Mouse (Mus musculus) liver, embryonic 14.5 days (tissue): Measurements from ENCODE around the gene Sncb. TPM values are rescaled to one million over a fixed set of nuclear protein-coding genes. Genes with fewer than 3 reads are reported as not detected.

Experiments used
- ATAC-seq: fragments of 200-750 bp; cut with Nextera tagmentation; 2 replicates; pipeline ENCODE4 v1.8.0; 2017; ENCODE audit warnings: moderate number of reproducible peaks, mild to moderate bottlenecking, moderate library complexity; ENCODE audit not compliant: insufficient read depth
- DNase-seq, 3 experiments: peaks; one replicate each; pipeline ENCODE4 v3.0.0-alpha.2; 2012 to 2013; ENCODE audit warnings: low read depth in 3 of 3, low spot score in 3 of 3
- H3K27ac ChIP-seq: fragments of 300-500 bp; sonication (generic); 2 replicates; pipeline ENCODE4 v1.5.1; 2014; ENCODE audit warnings: moderate library complexity, mild to moderate bottlenecking, control low read depth, inconsistent platforms
- H3K27me3 ChIP-seq: fragments of 300-500 bp; sonication (generic); 2 replicates; pipeline ENCODE4 v1.6.1; 2014; ENCODE audit warnings: mild to moderate bottlenecking, low read length, moderate library complexity; ENCODE audit not compliant: control insufficient read depth, insufficient read depth
- H3K36me3 ChIP-seq: fragments of 300-500 bp; sonication (generic); replicated peaks from 2 replicates; pipeline ENCODE4 v1.6.1; 2014; ENCODE audit warnings: low read depth; ENCODE audit not compliant: control insufficient read depth, insufficient read depth
- H3K4me1 ChIP-seq, 2 experiments: fragments of 200-500 bp in 1 of 2; fragments of 300-500 bp in 1 of 2; sonication (generic) in 1 of 2; replicated peaks; 2 replicates each; pipeline ENCODE4 v1.6.1; 2012 to 2014; ENCODE audit warnings: antibody characterized with exemption in 1 of 2, inconsistent platforms in 1 of 2, low read length in 1 of 2; ENCODE audit not compliant: control insufficient read depth in 2 of 2, insufficient read depth in 2 of 2
- H3K4me2 ChIP-seq: fragments of 300-500 bp; sonication (generic); 2 replicates; pipeline ENCODE4 v1.6.1; 2014; ENCODE audit warnings: low read depth, mild to moderate bottlenecking, control low read depth, moderate library complexity
- H3K4me3 ChIP-seq, 2 experiments: fragments of 200-500 bp in 1 of 2; fragments of 300-500 bp in 1 of 2; sonication (generic) in 1 of 2; 2 replicates each; pipeline ENCODE4 v1.5.1; 2012 to 2014; ENCODE audit warnings: low read depth in 2 of 2, low read length in 2 of 2, mild to moderate bottlenecking in 2 of 2, control low read depth in 1 of 2, inconsistent platforms in 1 of 2, moderate library complexity in 1 of 2; ENCODE audit not compliant: insufficient read depth in 1 of 2
- H3K9ac ChIP-seq: fragments of 300-500 bp; sonication (generic); replicated peaks from 2 replicates; pipeline ENCODE4 v1.6.1; 2014; ENCODE audit warnings: mild to moderate bottlenecking, control low read depth, moderate library complexity
- H3K9me3 ChIP-seq: fragments of 300-500 bp; sonication (generic); 2 replicates; pipeline ENCODE4 v1.6.1; 2016; ENCODE audit warnings: low read length, mixed read lengths; ENCODE audit not compliant: control insufficient read depth
- CTCF ChIP-seq: IDR thresholded peaks from 2 replicates; pipeline ENCODE4 v1.5.1; 2016; ENCODE audit warnings: antibody characterized with exemption, low read depth, control low read depth
- EP300 ChIP-seq: IDR thresholded peaks from 2 replicates; pipeline ENCODE4 v1.6.1; 2016; ENCODE audit warnings: antibody characterized with exemption, low read depth
- WGBS: fragments of 180-500 bp; shearing (Covaris S2); extraction: QIAGEN DNeasy Blood & Tissue Kit; methylation state at CpG from one replicate; pipeline ENCODE4 v1.1.7; 2014; ENCODE audit not compliant: insufficient replicate concordance; 5-methylcytosine and 5-hydroxymethylcytosine counted together
- polyA plus RNA-seq, 2 experiments: library from polyadenylated mRNA; depleted of rRNA in 1 of 2; stranded (reverse) in 1 of 2; unstranded in 1 of 2; fragments of >200 nt; fragmentation: Nextera tagmentation in 1 of 2; extraction: Ambion mirVana in 1 of 2; gene quantifications; 2 replicates each; pipeline versions ENCODE4 v1.2.1 to v1.2.3; 2012 to 2014

The Sncb gene
- polyA plus RNA-seq, 2 experiments, result 0.02 TPM; not detected in 1

GRCm38 (mm10) chr13:54765281-54766191 lies 859 bp downstream of the Sncb start:
- H3K9ac ChIP-seq, result no peak overlapping the region
- ATAC-seq, result no peak
- no peaks in the 10 kb centered on the region for H3K4me1 ChIP-seq
- 3% methylated on average over 44 of the region's 44 CpGs for WGBS
- no peaks in the 10 kb centered on the region for H3K36me3 ChIP-seq
- H3K9me3 ChIP-seq, result no peaks in the 10 kb centered on the region
- TF ChIP-seq CTCF, result no peak
- DNase-seq, result no peak
- no peak overlapping the region for H3K4me3 ChIP-seq
- peaks cover 24% of the 10 kb centered on the region for H3K27me3 ChIP-seq
- H3K27ac ChIP-seq, result no peak overlapping the region
- peak overlapping the region; percentile 15; the same call in 1 of the 2 replicates for H3K4me2 ChIP-seq

- Histone ChIP-seq H3K27ac (no peak overlapping the region), H3K36me3 (no peaks in the 10 kb centered on the region), H3K4me1 (0 out of 4 replicates have a peak, but pooled peaks cover 0 to 2% of the 10 kb centered on the region in 2 experiments), H3K9me3 (no peaks in the 10 kb centered on the region), H3K4me3 (no peak overlapping the region), H3K9ac (no peak overlapping the region), H3K4me2 (no peak overlapping the region), H3K27me3 (peaks cover 27% of the 10 kb centered on the region)
- ATAC-seq (no peak), DNase-seq (no peak)
- 55% methylated on average over 7 of the region's 7 CpGs for WGBS
- TF ChIP-seq CTCF, result no peak
- no peak for TF ChIP-seq EP300
Measured at GRCm38 (mm10) chr13:54760906-54761305, 5.5 kb downstream of the Sncb start.

DNA sequence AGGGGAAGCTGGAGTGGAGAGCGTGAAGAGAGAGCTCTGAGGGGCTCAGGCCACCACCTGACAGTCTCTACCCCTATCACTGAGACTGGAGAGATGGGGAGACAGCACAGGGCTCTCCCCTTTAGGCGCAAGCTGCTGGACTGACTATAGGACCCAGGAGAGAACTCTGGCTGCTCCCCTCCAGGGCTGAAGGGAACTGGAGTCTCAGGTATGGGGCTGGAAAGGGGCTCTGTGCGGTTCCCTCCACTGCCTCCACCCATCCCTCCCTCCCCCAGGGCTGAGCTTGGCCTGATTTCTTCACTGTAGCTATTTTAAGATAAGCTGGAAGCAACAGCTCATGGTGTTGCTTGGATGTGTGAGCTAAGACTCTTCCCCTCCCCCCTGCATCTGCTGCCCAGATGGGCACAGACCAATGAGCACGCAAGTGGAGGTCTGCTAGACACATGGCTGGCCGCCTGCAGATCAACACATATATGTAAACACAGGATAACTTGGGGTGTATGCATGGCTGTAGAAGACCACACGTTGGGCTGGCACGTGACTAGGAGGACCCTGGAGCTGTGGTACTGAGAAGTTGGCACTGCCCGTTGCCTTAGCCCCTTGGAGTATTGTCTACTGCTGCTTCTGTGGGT lies 6.1 kb downstream of the Sncb start:
- TF ChIP-seq EP300, result no peak
- no peak for TF ChIP-seq CTCF

DNA sequence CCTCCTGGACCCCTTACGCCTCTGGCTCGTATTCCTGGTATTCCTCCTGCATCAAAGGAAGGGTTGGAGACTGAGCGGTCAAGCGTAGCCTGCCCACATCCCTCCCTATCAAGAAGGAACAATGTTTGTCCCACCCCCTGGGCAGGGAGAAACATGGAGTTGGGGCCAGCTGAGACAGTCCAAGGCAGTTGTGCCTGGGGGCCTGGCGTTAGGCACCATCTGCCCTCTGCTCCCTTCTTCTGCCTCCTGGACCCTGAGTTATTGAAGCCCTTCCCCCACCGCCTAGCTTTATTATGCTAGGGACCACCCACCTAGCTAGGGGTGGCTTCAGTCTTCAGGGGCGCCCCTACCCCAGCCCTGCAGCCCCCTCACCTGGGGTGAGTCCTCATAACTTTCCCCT lies 6.9 kb downstream of the Sncb start:
- no peak overlapping the region for H3K27ac ChIP-seq
- no peaks in the 10 kb centered on the region for H3K36me3 ChIP-seq
- ATAC-seq (no peak), DNase-seq (no peak)
- no peak overlapping the region for H3K4me2 ChIP-seq
- H3K4me1 ChIP-seq, result 0 out of 4 replicates have a peak, but pooled peaks cover 0 to 2% of the 10 kb centered on the region in 2 experiments
- H3K4me3 ChIP-seq, result no peak overlapping the region
- H3K27me3 ChIP-seq, result peaks cover 15% of the 10 kb centered on the region
- no peak overlapping the region for H3K9ac ChIP-seq
- no peak for TF ChIP-seq EP300
- no peak for TF ChIP-seq CTCF
- H3K9me3 ChIP-seq, result no peaks in the 10 kb centered on the region
- WGBS, result 20% methylated on average over 7 of the region's 7 CpGs

More for the DNA sequence above, 6.1 kb downstream of the Sncb start:
- Histone ChIP-seq H3K9ac (no peak overlapping the region), H3K27ac (no peak overlapping the region), H3K27me3 (peaks cover 21% of the 10 kb centered on the region), H3K9me3 (no peaks in the 10 kb centered on the region), H3K4me1 (0 out of 4 replicates have a peak, but pooled peaks cover 0 to 2% of the 10 kb centered on the region in 2 experiments), H3K36me3 (no peaks in the 10 kb centered on the region), H3K4me3 (no peak overlapping the region), H3K4me2 (no peak overlapping the region)
- ATAC-seq (no peak), DNase-seq (no peak)
- WGBS, result 61% methylated on average over 8 of the region's 8 CpGs
